Mouse (Mus musculus) forebrain, embryonic 11.5 days (tissue): ENCODE data around the gene Ccnd2. TPM values are rescaled to one million over a fixed set of nuclear protein-coding genes. Genes with fewer than 3 reads are reported as not detected.
A peak's percentile ranks its signal among the peaks of the same experiment; 100 is the strongest.

Source experiments
- ATAC-seq: fragments of 200-750 bp; cut with Nextera tagmentation; replicated peaks from 2 replicates; pipeline ENCODE4 v1.8.0; 2017; ENCODE audit warnings: moderate TSS enrichment; ENCODE audit not compliant: low FRiP score
- DNase-seq: peaks from one replicate; pipeline ENCODE4 v3.0.0-alpha.2; 2017; ENCODE audit warnings: low spot score
- H3K27ac ChIP-seq: fragments of 300-500 bp; sonication (generic); 2 replicates; pipeline ENCODE4 v1.5.1; 2014; ENCODE audit warnings: low read depth, low read length
- H3K27me3 ChIP-seq: fragments of 300-500 bp; sonication (generic); 2 replicates; pipeline ENCODE4 v1.6.1; 2014; ENCODE audit warnings: mild to moderate bottlenecking, low read length, mixed read lengths; ENCODE audit not compliant: control insufficient read depth, insufficient read depth
- H3K36me3 ChIP-seq: fragments of 300-500 bp; sonication (generic); 2 replicates; pipeline ENCODE4 v1.6.1; 2014; ENCODE audit warnings: mild to moderate bottlenecking, low read length, moderate library complexity, mixed read lengths; ENCODE audit not compliant: control insufficient read depth, insufficient read depth
- H3K4me1 ChIP-seq: fragments of 300-500 bp; sonication (generic); replicated peaks from 2 replicates; pipeline ENCODE4 v1.6.1; 2014; ENCODE audit warnings: low read length, mixed read lengths; ENCODE audit not compliant: control insufficient read depth, insufficient read depth
- H3K4me2 ChIP-seq: fragments of 300-500 bp; sonication (generic); 2 replicates; pipeline ENCODE4 v1.6.1; 2014; ENCODE audit warnings: low read depth, mild to moderate bottlenecking, low read length, moderate library complexity, mixed read lengths; ENCODE audit not compliant: severe bottlenecking
- H3K4me3 ChIP-seq: fragments of 300-500 bp; sonication (generic); 2 replicates; pipeline ENCODE4 v1.5.1; 2014; ENCODE audit warnings: low read depth, low read length
- H3K9ac ChIP-seq: fragments of 300-500 bp; sonication (generic); 2 replicates; pipeline ENCODE4 v1.6.1; 2014; ENCODE audit warnings: low read length
- H3K9me3 ChIP-seq: fragments of 300-500 bp; sonication (generic); 2 replicates; pipeline ENCODE4 v1.6.1; 2016; ENCODE audit warnings: low read length, mixed read lengths; ENCODE audit not compliant: control insufficient read depth
- WGBS: fragments of 180-500 bp; shearing (Covaris S2); extraction: QIAGEN DNeasy Blood & Tissue Kit; methylation state at CpG from one replicate; pipeline ENCODE4 v1.1.7; 2014; 5-methylcytosine and 5-hydroxymethylcytosine counted together
- polyA plus RNA-seq: library from polyadenylated mRNA; unstranded; fragments of >200 nt; fragmentation: Nextera tagmentation; extraction: Ambion mirVana; gene quantifications from 2 replicates; pipeline ENCODE4 v1.2.1, GENCODE M21; 2014

The Ccnd2 gene
- polyA plus RNA-seq, 1 experiment from 2014 or later, result 1,292 TPM

DNA sequence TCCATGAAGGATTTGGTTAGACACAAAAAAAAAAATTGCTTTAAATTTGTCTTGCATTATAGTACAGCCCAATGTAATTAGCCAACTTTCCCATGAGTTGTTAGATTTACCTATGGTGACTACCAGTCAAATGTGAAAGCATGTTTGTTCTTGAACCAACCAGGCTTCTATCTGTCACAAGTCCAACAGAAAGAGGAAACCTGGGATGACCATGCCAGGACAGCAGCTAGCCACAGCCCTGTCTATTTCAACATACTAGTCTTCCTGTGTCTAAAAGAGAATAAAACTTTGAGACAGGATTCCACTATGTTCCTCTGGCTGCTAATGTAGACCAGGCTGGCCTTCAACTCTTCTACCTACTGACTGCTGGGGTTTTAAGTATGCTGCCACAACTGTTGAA is 44.6 kb downstream of the Ccnd2 start:
- no peaks in the 10 kb centered on the region for H3K27me3 ChIP-seq
- ATAC-seq, result no peak
- DNase-seq, result no peak

DNA sequence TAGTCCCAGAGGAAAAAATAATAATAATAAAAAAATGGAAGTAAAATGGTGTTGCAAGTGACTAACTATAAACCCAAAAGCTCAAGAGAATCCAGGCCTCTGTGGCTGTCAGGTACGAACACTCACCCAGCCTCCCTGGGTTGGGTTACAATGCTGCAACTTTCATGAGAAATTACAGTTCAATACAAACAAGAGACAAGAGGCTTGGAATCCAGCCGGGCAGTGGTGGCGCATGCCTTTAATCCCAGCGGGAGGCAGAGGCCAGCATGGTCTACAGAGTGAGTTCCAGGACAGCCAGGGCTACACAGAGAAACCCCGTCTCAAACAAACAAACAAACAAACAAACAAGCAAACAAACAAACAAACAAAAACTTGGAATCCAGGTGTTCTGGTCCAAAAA is 45.3 kb downstream of the Ccnd2 start:
- H3K4me3 ChIP-seq, result no peak overlapping the region
- WGBS, result 67% methylated on average over 5 of the region's 5 CpGs
- DNase-seq (no peak), ATAC-seq (no peak)
- no peaks in the 10 kb centered on the region for H3K27me3 ChIP-seq
- H3K4me1 ChIP-seq, result peaks cover 4% of the 10 kb centered on the region; the same call in 1 of the 2 replicates
- no peaks in the 10 kb centered on the region for H3K36me3 ChIP-seq
- no peak overlapping the region for H3K27ac ChIP-seq
- no peak overlapping the region for H3K4me2 ChIP-seq
- H3K9me3 ChIP-seq, result no peaks in the 10 kb centered on the region
- H3K9ac ChIP-seq, result no peak overlapping the region

More for the DNA sequence above, 44.6 kb downstream of the Ccnd2 start:
- Histone ChIP-seq H3K9me3 (no peaks in the 10 kb centered on the region), H3K9ac (no peak overlapping the region), H3K36me3 (no peaks in the 10 kb centered on the region), H3K4me1 (peaks cover 4% of the 10 kb centered on the region; the same call in 1 of the 2 replicates), H3K27ac (no peak overlapping the region), H3K4me3 (no peak overlapping the region), H3K4me2 (no peak overlapping the region)

DNA sequence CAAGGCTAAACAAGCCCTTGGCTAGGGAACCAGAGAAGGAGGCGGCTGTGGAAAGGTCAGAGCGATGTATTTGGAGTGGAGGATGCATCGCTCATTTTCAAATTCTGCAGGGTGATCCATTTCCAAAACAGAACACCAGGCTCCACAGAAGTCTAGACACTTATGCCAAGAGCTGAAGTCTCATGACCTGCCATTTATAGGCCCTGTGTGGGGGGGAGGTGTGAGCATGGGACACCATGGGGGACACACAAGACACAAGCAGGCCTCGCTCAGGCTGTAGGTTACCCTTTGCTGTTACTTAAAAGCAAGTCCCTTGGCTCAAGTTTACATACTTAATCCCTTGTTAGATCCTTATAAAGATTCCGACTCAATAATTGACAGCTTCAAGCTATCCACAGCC is 45.8 kb downstream of the Ccnd2 start:
- Histone ChIP-seq H3K9me3 (no peaks in the 10 kb centered on the region), H3K4me1 (peaks cover 4% of the 10 kb centered on the region; the same call in 1 of the 2 replicates), H3K9ac (no peak overlapping the region), H3K27ac (no peak overlapping the region), H3K27me3 (no peaks in the 10 kb centered on the region), H3K4me2 (no peak overlapping the region), H3K36me3 (no peaks in the 10 kb centered on the region), H3K4me3 (no peak overlapping the region)
- DNase-seq (no peak), ATAC-seq (no peak)
- WGBS, result 87% methylated on average over 5 of the region's 5 CpGs

DNA sequence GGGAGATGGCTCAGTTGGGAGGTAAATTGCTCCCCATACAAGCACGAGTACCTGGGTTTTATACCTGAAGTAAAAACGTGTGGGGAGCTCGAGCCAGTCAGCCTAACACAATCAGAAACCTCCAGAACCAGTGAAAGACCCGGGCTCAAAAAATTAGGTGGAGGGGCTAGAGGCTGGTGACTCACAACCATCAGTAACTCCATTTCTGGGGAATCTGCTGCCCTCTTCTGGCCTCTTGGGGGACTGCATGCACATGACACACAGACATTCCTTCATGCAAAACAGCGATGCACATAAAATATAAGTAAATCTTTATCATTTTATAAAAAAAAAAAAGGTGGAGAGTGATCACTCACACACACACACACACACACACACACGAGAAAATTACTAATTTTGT is 46.9 kb downstream of the Ccnd2 start:
- Histone ChIP-seq H3K36me3 (no peaks in the 10 kb centered on the region), H3K27ac (no peak overlapping the region), H3K9ac (no peak overlapping the region), H3K4me2 (no peak overlapping the region), H3K9me3 (no peaks in the 10 kb centered on the region), H3K27me3 (no peaks in the 10 kb centered on the region), H3K4me1 (peaks cover 4% of the 10 kb centered on the region; the same call in 1 of the 2 replicates), H3K4me3 (no peak overlapping the region)
- DNase-seq, result peak; percentile 75
- no peak for ATAC-seq
- WGBS, result 67% methylated on average over 6 of the region's 6 CpGs

DNA sequence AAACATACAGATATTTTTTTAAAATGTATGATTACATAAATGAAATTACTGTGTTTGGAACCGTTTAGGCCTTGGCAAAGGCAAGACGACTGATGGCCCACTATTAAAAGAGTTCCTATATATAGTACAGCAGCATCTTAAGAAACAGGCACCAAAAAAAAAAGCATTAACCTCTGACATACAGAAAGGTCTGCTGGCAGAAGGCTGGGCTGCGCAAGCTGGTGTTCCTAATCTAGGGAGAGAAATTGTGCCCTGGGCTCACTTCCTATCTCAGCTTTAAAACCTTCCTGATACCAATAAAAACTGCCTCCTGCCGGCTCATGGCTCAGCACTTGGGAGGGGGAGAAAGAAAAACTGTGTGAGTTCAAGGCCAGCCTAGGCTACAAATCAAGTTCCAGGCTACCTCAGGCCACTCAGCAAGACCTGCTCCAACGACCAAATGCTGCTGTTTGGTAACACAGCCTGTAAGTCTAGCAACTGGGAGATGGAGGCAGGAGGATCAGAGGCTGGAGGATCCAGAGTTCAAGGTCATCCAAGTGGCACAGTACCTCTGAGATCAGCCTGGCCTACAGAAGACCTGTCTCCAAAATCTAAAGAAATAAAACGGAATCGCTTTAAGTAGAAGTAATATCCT is 47.5 kb downstream of the Ccnd2 start:
- no peak overlapping the region for H3K9ac ChIP-seq
- H3K4me3 ChIP-seq, result no peak overlapping the region
- H3K27me3 ChIP-seq, result no peaks in the 10 kb centered on the region
- H3K4me1 ChIP-seq, result peaks cover 4% of the 10 kb centered on the region; the same call in 1 of the 2 replicates
- H3K9me3 ChIP-seq, result no peaks in the 10 kb centered on the region
- ATAC-seq, result no peak
- no peak overlapping the region for H3K27ac ChIP-seq
- WGBS, result 90% methylated on average over 7 of the region's 7 CpGs
- no peak for DNase-seq
- no peaks in the 10 kb centered on the region for H3K36me3 ChIP-seq
- no peak overlapping the region for H3K4me2 ChIP-seq

DNA sequence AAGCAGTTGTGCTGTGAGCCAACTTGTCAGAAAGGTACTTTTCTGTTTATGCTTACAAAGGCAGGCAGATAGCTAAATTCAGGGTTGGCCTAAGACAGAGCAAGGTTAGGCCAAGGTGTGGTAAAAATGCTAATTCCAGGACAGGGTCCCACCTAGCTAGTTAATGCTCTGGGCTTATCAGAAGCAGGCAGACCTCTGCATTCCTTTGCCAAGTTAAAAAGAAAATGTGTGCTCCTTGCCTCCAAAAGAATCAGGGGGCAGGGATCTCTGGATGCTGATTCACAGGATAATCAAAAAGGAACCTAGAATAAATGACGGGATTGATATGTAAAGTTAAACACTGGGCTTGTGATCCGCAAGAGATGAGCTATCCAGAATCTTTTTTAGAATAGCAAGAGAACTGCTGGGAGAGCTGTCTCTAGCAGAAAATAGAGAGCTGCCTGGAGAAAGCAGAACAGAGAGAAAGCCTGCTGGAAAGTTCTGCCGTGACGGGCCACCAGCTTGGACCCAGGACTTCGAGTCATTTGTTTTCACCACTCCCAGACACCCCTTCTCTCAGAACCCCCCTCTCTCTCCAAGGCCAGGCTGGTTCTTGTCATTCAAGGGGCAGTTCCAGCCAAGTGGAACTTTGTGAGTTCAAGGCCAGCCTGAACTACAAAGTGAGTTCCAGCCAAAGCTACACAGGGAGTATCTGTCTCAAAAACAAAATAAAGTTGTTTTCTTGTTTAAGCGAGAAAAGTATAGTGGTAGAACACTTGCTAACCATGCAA is 48.3 kb downstream of the Ccnd2 start:
- H3K4me1 ChIP-seq, result peaks cover 4% of the 10 kb centered on the region; the same call in 1 of the 2 replicates
- no peak overlapping the region for H3K4me2 ChIP-seq
- no peak overlapping the region for H3K9ac ChIP-seq
- no peaks in the 10 kb centered on the region for H3K9me3 ChIP-seq
- ATAC-seq, result no peak
- no peak for DNase-seq
- H3K27ac ChIP-seq, result no peak overlapping the region
- H3K4me3 ChIP-seq, result no peak overlapping the region
- H3K36me3 ChIP-seq, result no peaks in the 10 kb centered on the region
- 95% methylated on average over 6 of the region's 6 CpGs for WGBS
- no peaks in the 10 kb centered on the region for H3K27me3 ChIP-seq

- H3K36me3 ChIP-seq, result peaks cover 5% of the 10 kb centered on the region; the same call in 1 of the 2 replicates
- no peak for DNase-seq
- no peaks in the 10 kb centered on the region for H3K9me3 ChIP-seq
- no peaks in the 10 kb centered on the region for H3K4me1 ChIP-seq
- no peak overlapping the region for H3K4me2 ChIP-seq
- H3K4me3 ChIP-seq, result no peak overlapping the region
- H3K27ac ChIP-seq, result no peak overlapping the region
- WGBS, result 68% methylated on average over 7 of the region's 7 CpGs
- H3K9ac ChIP-seq, result no peak overlapping the region
- no peak for ATAC-seq
- no peaks in the 10 kb centered on the region for H3K27me3 ChIP-seq
Measured at GRCm38 (mm10) chr6:127094565-127094964, 57.4 kb downstream of the Ccnd2 start.

GRCm38 (mm10) chr6:127086739-127087138 is 65.3 kb downstream of the Ccnd2 start:
- Histone ChIP-seq H3K9ac (no peak overlapping the region), H3K36me3 (peaks cover 5% of the 10 kb centered on the region; the same call in 1 of the 2 replicates), H3K27me3 (no peaks in the 10 kb centered on the region), H3K4me2 (no peak overlapping the region), H3K4me1 (no peaks in the 10 kb centered on the region), H3K9me3 (no peaks in the 10 kb centered on the region), H3K27ac (no peak overlapping the region), H3K4me3 (no peak overlapping the region)
- WGBS, result 71% methylated on average over 4 of the region's 4 CpGs
- no peak for DNase-seq
- ATAC-seq, result no peak
